Mouse (Mus musculus): ENCODE measurements around the gene Rcvrn.

DNA sequence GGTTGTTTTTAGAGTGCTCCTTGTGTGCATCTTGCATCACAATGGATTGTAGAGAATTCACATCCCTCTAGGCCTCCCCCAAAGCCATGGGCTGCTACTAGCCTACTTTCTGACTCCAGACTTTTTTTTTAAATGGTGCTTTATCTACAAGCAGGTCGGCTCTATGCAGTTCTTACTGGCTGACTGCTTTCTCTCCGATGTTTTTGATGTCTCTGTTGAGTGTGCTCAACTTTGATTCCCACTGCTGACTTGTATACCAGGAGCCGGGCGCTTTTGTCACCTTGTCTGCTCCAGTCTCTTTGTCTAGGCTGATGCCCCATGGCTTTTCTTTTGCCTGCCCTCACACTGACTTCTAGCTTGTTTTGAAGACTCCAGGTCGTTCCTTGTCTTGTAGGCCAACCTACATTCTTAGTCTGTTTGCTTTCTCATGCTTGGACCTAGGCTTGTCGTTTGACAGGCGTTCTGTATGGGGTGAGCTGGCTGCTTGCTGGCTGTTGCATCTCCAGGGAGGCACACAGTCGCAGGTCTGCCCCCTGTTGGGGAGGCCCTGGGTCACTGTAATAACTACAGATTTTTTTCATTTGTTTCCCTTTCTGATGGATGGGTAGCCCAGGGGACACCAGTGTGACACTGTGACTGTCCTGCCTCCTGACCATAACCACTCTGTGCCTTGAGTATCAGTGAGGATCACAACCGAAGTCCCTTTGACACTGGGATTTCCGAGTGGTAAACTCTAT, 45.0 kb upstream of the Rcvrn start:
- TF ChIP-seq ELF1 (IDR thresholded peaks at IDR 0.05; ENCODE audit: low read depth, low read length) (no peak), USF1 (IDR thresholded peaks at IDR 0.05; ENCODE audit: low read depth, low read length) (no peak), CTCF (IDR thresholded peaks at IDR 0.05 in 2 of 3, conservative IDR thresholded peaks at IDR 0.05 in 1 of 3; ENCODE audit: control insufficient read depth in 1 of 3, insufficient read depth in 1 of 3, low read depth in 2 of 3, low read length in 3 of 3, poor library complexity in 1 of 3, severe bottlenecking in 1 of 3) (no peak), POLR2AphosphoS2 (IDR thresholded peaks at IDR 0.05; ENCODE audit: low read length) (no peak), TCF12 (IDR thresholded peaks at IDR 0.05; ENCODE audit: low read depth, low read length) (no peak), NRF1 (IDR thresholded peaks at IDR 0.05; ENCODE audit: insufficient read depth, low read depth, low read length, poor library complexity, severe bottlenecking) (no peak), MAX (IDR thresholded peaks at IDR 0.05; ENCODE audit: low read length) (no peak), SIN3A (IDR thresholded peaks at IDR 0.05; ENCODE audit: low read length) (no peak), GATA1 (IDR thresholded peaks at IDR 0.05; ENCODE audit: low read depth, low read length) (no peak), POLR2A (IDR thresholded peaks at IDR 0.05; ENCODE audit: control insufficient read depth in 1 of 2, insufficient read depth in 1 of 2, low read depth in 1 of 2, low read length in 2 of 2, poor library complexity in 1 of 2) (no peak), POLR2AphosphoS5 (IDR thresholded peaks at IDR 0.05; ENCODE audit: borderline replicate concordance, low read depth, low read length) (no peak)
